Comparison of ENCODE assay signal across 19 mouse cellular contexts in the genomic region with DNA sequence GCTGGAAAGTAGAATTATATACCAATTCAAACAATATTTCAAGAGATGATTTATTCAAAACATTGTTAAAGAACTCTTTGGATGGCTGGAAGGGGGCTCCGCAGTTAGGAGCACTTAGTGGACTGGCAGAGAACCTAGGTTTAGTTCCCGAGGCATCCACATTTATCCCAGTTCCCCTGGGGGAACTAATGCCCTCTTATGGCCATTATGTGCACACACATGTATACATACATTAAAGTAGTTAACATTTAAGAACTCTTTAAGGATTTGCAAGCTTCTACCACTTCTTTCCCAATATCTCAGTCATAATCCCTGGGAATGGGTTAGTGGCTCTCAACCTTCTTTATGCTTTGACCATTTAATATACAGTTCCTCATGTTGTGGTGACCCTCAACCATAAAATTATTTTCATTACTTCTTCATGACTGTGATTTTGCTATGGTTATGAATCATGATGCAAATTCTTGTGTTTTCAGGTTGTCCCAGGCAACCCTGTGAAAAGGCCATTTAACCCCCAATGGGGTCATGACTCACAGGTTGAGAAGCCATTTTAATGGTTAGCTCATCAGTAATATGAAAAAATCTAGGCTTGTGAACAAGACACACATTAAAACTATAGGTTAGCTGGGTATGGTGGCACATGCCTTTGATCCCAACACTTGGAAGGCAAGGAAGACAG. TPM values are rescaled to one million over a fixed set of nuclear protein-coding genes. Genes with fewer than 3 reads are reported as not detected.
A peak's percentile ranks its signal among the peaks of the same experiment; 100 is the strongest.
DNase-seq lines count a peak whose midpoint lies in the region; ATAC-seq and TF ChIP-seq lines count a peak whose summit lies in the region.
"Had no signal": no experiment of that assay in that cellular context is flagged by ENCODE, and none has a peak within 500 bp of the region (broad histone marks: within the 10 kb centered on the region; RNA-seq: fewer than 3 reads in every experiment).

No protein-coding gene starts in this region.

- WGBS in liver, postnatal 0 days (ENCODE audit: insufficient replicate concordance) = 75% methylated on average over 2 of the region's 2 CpGs
- 63% methylated on average over 2 of the region's 2 CpGs for WGBS in liver, embryonic 12.5 days (ENCODE audit: insufficient replicate concordance)

- no peak for TF ChIP-seq EP300 in liver, postnatal 0 days (IDR thresholded peaks at IDR 0.05; ENCODE audit: low read depth)

- H3K27ac ChIP-seq in liver, postnatal 0 days (ENCODE audit: low read depth) = no peak overlapping the region
- no peak overlapping the region for H3K27ac ChIP-seq in liver, embryonic 12.5 days
- H3K27ac ChIP-seq in embryonic fibroblast, embryonic 13.5 days (ENCODE audit: insufficient read depth, low read length) = peak overlapping the region; percentile 37; the same call in 1 of the 2 replicates
- H3K27ac ChIP-seq: forebrain, embryonic 13.5 days; midbrain, embryonic 15.5 days had no signal

- peak; percentile 41 for TF ChIP-seq CTCF in liver, postnatal 0 days (IDR thresholded peaks at IDR 0.05; ENCODE audit: low read depth)
- peak; percentile 12; the same call in 1 of the 2 replicates for TF ChIP-seq CTCF in E14TG2a.4 (conservative IDR thresholded peaks at IDR 0.05; ENCODE audit: low read length)
- TF ChIP-seq CTCF in embryonic fibroblast, embryonic 13.5 days (IDR thresholded peaks at IDR 0.05; ENCODE audit: borderline replicate concordance, insufficient read depth, low read length) = no peak

- H3K9ac ChIP-seq in liver, postnatal 0 days (replicated peaks) = no peak overlapping the region
- no peak overlapping the region for H3K9ac ChIP-seq in liver, embryonic 12.5 days
- H3K9ac ChIP-seq: forebrain, embryonic 13.5 days; midbrain, embryonic 15.5 days had no signal

- H3K27me3 ChIP-seq in liver, postnatal 0 days (ENCODE audit: insufficient read depth, low read length) = no peaks in the 10 kb centered on the region
- H3K27me3 ChIP-seq in liver, embryonic 12.5 days (replicated peaks) = no peaks in the 10 kb centered on the region
- no peaks in the 10 kb centered on the region for H3K27me3 ChIP-seq in E14TG2a.4 (ENCODE audit: insufficient read depth, low read length)
- H3K27me3 ChIP-seq: forebrain, embryonic 13.5 days; midbrain, embryonic 15.5 days had no signal

- no peaks in the 10 kb centered on the region for H3K36me3 ChIP-seq in liver, postnatal 0 days (replicated peaks; ENCODE audit: insufficient read depth, low read length)
- H3K36me3 ChIP-seq in liver, embryonic 12.5 days = no peaks in the 10 kb centered on the region
- no peaks in the 10 kb centered on the region for H3K36me3 ChIP-seq in E14TG2a.4 (ENCODE audit: insufficient read depth, low read length)
- H3K36me3 ChIP-seq: midbrain, embryonic 15.5 days had no signal

- peak; percentile 15 for DNase-seq in heart, adult 11 months
- no peak for DNase-seq in heart, postnatal 4 days
- DNase-seq in liver, postnatal 0 days = no peak
- DNase-seq in spleen, adult 12 weeks (ENCODE audit: low spot score) = no peak
- DNase-seq in gastrocnemius, postnatal 25 days = no peak
- DNase-seq: cerebellum, adult 11 months; cerebellum, postnatal 25 days; kidney, postnatal 10 days; right cerebral cortex, postnatal 25 days; thymus, adult 2 months had no signal

- TF ChIP-seq POLR2A in embryonic fibroblast, embryonic 13.5 days (IDR thresholded peaks at IDR 0.05; ENCODE audit: low read depth, low read length) = no peak

- no peak overlapping the region for H3K4me2 ChIP-seq in liver, postnatal 0 days (ENCODE audit: low read depth, low read length)
- H3K4me2 ChIP-seq in liver, embryonic 12.5 days = no peak overlapping the region
- H3K4me2 ChIP-seq: forebrain, embryonic 13.5 days; heart, embryonic 11.5 days; liver, embryonic 11.5 days; midbrain, embryonic 15.5 days had no signal

- no peak for ATAC-seq in liver, postnatal 0 days
- ATAC-seq in liver, embryonic 12.5 days = no peak
- ATAC-seq: forebrain, embryonic 13.5 days; inflammation-experienced regulatory T-cells, adult 6 months; midbrain, embryonic 15.5 days had no signal

- H3K9me3 ChIP-seq in liver, postnatal 0 days (ENCODE audit: low read length) = no peaks in the 10 kb centered on the region
- H3K9me3 ChIP-seq in liver, embryonic 12.5 days (replicated peaks) = no peaks in the 10 kb centered on the region
- H3K9me3 ChIP-seq in E14TG2a.4 (ENCODE audit: low read length) = no peaks in the 10 kb centered on the region
- H3K9me3 ChIP-seq: forebrain, embryonic 13.5 days; midbrain, embryonic 15.5 days had no signal

- no peaks in the 10 kb centered on the region for H3K4me1 ChIP-seq in liver, postnatal 0 days (ENCODE audit: insufficient read depth)
- H3K4me1 ChIP-seq in liver, embryonic 12.5 days = no peaks in the 10 kb centered on the region
- H3K4me1 ChIP-seq in E14TG2a.4 (replicated peaks; ENCODE audit: low read depth, low read length) = no peaks in the 10 kb centered on the region
- peaks cover 7% of the 10 kb centered on the region for H3K4me1 ChIP-seq in embryonic fibroblast, embryonic 13.5 days (ENCODE audit: control insufficient read depth, insufficient read depth, low read length)
- H3K4me1 ChIP-seq: forebrain, embryonic 13.5 days; midbrain, embryonic 15.5 days had no signal

- H3K4me3 ChIP-seq in liver, postnatal 0 days (ENCODE audit: low read depth, low read length) = no peak overlapping the region
- H3K4me3 ChIP-seq in liver, embryonic 12.5 days = no peak overlapping the region
- H3K4me3 ChIP-seq in E14TG2a.4 (replicated peaks; ENCODE audit: low read length) = no peak overlapping the region
- no peak overlapping the region for H3K4me3 ChIP-seq in embryonic fibroblast, embryonic 13.5 days (ENCODE audit: insufficient read depth, low read length)
- H3K4me3 ChIP-seq: forebrain, embryonic 13.5 days; midbrain, embryonic 15.5 days had no signal

RNA-seq across cellular contexts. Expression of a gene that starts 27.2 kb away (rescaled TPM):
- 10 to 100 TPM; 14.9 to 16.7 TPM for total RNA-seq in heart, postnatal 4 days (2021)
- polyA plus RNA-seq in liver, postnatal 0 days (2015; fragmentation: Nextera tagmentation; extraction: Ambion mirVana) = 0.28 and 0.37 TPM in 2 replicates
- 1.8 and 3.6 TPM in 2 replicates for polyA plus RNA-seq in liver, embryonic 12.5 days (2016; fragmentation: Nextera tagmentation; extraction: Ambion mirVana)
- 43.6 and 59.4 TPM in 2 replicates for polyA plus RNA-seq in embryonic fibroblast, embryonic 13.5 days (2011; ENCODE audit: insufficient read length, low read depth, missing spikeins)
- total RNA-seq in gastrocnemius, postnatal 25 days (2021) = 1 to 10 TPM; 3.4 to 3.7 TPM
- total RNA-seq: hematopoietic stem cell, adult 5-6 weeks had no signal
- polyA plus RNA-seq: inflammation-experienced regulatory T-cells, adult 6 months had no signal
